Mouse (Mus musculus) spleen, adult 18-20 months (tissue): ENCODE results near the gene Slc4a3.

Experiments
- DNase-seq, 2 experiments: peaks; one replicate each; pipeline ENCODE4 v3.0.0; 2022; ENCODE audit warnings: mixed read lengths in 2 of 2

Gene Slc4a3

GRCm38 (mm10) chr1:75561221-75561897 lies 15.3 kb downstream of the Slc4a3 start:
- DNase-seq = no peak

GRCm38 (mm10) chr1:75561898-75562238 lies 15.8 kb downstream of the Slc4a3 start:
- DNase-seq = no peak

GRCm38 (mm10) chr1:75564102-75564501 lies 18.0 kb downstream of the Slc4a3 start:
- DNase-seq = no peak

- no peak for DNase-seq
Measured at GRCm38 (mm10) chr1:75564916-75565315, 18.9 kb downstream of the Slc4a3 start.

GRCm38 (mm10) chr1:75565616-75566015 lies 19.6 kb downstream of the Slc4a3 start:
- peak; percentile 48 to 55 for DNase-seq

- DNase-seq = no peak
Measured at GRCm38 (mm10) chr1:75570403-75570802, 24.3 kb downstream of the Slc4a3 start.

- DNase-seq = no peak
Measured at GRCm38 (mm10) chr1:75572776-75573175, 26.7 kb downstream of the Slc4a3 start.

- no peak for DNase-seq
Measured at GRCm38 (mm10) chr1:75573715-75574114, 27.6 kb downstream of the Slc4a3 start.

- DNase-seq = no peak
Measured at GRCm38 (mm10) chr1:75574476-75575310, 28.6 kb downstream of the Slc4a3 start.

- DNase-seq = no peak
Measured at GRCm38 (mm10) chr1:75581936-75582624, 36.0 kb downstream of the Slc4a3 start.

- DNase-seq = no peak
Measured at GRCm38 (mm10) chr1:75582625-75582956, 36.5 kb downstream of the Slc4a3 start.

- no peak for DNase-seq
Measured at GRCm38 (mm10) chr1:75583034-75583433, 37.0 kb downstream of the Slc4a3 start.

- DNase-seq = no peak
Measured at GRCm38 (mm10) chr1:75586791-75587190, 40.7 kb downstream of the Slc4a3 start.

- DNase-seq = no peak
Measured at GRCm38 (mm10) chr1:75587738-75588719, 42.0 kb downstream of the Slc4a3 start.

GRCm38 (mm10) chr1:75588874-75589273 lies 42.8 kb downstream of the Slc4a3 start:
- no peak for DNase-seq

GRCm38 (mm10) chr1:75589983-75590382 lies 43.9 kb downstream of the Slc4a3 start:
- DNase-seq = no peak

- no peak for DNase-seq
Measured at GRCm38 (mm10) chr1:75593956-75594355, 47.9 kb downstream of the Slc4a3 start.

GRCm38 (mm10) chr1:75594836-75595235 lies 48.8 kb downstream of the Slc4a3 start:
- no peak for DNase-seq

GRCm38 (mm10) chr1:75595930-75596329 lies 49.9 kb downstream of the Slc4a3 start:
- no peak for DNase-seq

GRCm38 (mm10) chr1:75596906-75597305 lies 50.8 kb downstream of the Slc4a3 start:
- no peak for DNase-seq

GRCm38 (mm10) chr1:75597622-75598021 lies 51.6 kb downstream of the Slc4a3 start:
- peak in 1 of 2 experiments; percentile 65 for DNase-seq

GRCm38 (mm10) chr1:75601738-75602137 lies 55.7 kb downstream of the Slc4a3 start:
- no peak for DNase-seq

- no peak for DNase-seq
Measured at GRCm38 (mm10) chr1:75603584-75603983, 57.5 kb downstream of the Slc4a3 start.
